Mouse (Mus musculus) leukemia stem cell, adult 10-12 weeks (primary cell): Measurements from ENCODE around the gene Skint10. TPM values are rescaled to one million over a fixed set of nuclear protein-coding genes. Genes with fewer than 3 reads are reported as not detected.

ENCODE experiments used
- polyA plus RNA-seq: library from polyadenylated mRNA; stranded (reverse); fragments of >175 nt; gene quantifications from 2 replicates; pipeline ENCODE4 v1.2.3, GENCODE M21; 2012; ENCODE audit warnings: low replicate concordance

The Skint10 gene
- not detected in 2 replicates for polyA plus RNA-seq

DNA sequence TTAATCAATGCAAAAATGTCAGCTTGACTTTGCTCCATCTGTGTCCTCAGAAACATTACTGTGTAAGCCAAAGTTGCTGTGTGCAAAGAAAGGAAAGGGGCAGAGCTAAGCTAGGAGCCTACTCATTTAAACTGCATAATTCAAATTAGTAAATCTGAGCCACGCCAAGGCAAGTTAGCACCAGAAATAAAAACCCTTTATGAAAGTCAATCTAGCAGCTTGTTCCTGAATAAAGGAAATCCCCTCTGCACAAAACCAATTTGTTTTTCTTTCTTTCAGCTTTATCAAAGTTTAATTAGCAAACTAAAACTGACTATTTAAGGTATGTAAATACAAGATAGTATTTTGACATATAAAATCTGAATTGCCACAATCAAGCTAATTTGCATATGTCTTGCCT lies at the start of gene Skint10:
Skint10 (minus strand) TSS at position 101 of the 400 bp plus-strand sequence.

Other genes starting within 250 kb of the Skint10 start
- gene Skint2, start 217.7 kb downstream of the Skint10 start, polyA plus RNA-seq: not detected in 2 replicates